Mouse (Mus musculus) R1 (cell line): ENCODE data around the gene Tubb4a.

ENCODE experiments used
- DNase-seq: peaks from one replicate; pipeline ENCODE4 v3.0.0-alpha.2; 2018; ENCODE audit warnings: low read depth, low spot score

Gene Tubb4a

DNA sequence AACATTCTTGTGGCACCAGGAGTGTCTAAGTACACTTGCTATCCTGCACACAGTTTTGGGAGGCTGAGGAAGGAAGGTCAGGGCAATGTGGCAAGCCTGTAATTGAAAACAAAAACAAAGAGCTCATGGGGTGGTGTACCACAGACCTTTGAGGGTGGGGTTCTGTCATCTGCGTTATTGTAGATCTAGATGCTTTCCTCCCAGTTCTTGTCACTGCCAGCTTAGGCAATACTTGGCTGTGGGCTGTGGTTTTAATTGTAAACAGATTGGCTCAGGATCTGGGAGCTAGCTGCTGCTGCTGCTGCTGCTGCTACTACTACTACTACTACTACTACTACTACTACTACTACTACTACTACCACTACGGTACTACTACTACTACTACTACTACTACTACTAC is 14.7 kb upstream of the Tubb4a start:
- no peak for DNase-seq

DNA sequence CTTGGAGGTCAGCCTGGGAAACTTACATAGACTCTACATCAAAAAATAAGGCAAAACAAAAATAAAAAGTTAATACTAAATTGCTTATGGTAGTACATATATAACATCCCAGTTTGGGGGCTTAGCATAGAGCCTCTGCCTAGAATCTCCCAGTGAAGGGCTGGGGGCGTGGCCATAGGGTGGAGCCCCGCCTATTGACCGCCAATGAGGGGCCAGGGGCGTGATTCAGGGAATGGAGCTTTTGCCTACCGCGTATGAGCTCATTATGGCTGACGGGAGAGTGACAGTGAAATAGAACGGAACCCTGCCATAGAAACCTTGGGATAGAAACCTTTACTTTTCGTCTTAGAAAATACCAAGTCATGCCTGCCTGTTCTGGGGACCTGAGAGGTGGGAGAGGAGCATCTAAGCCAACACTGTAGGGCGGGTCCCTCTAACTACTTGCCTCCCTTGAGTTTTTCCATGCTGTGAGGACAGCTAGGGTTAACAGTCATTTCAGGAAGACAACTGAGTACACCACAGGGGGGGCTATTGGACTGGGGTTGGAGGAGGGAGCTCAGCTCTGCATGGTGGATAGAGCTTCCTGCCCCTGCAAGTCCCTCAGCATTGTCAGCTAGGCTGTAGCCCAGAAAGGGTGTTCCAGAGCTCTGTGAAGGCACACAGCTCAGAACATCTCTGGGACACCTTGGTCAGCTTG is 12.2 kb upstream of the Tubb4a start:
- DNase-seq: peak; percentile 87

DNA sequence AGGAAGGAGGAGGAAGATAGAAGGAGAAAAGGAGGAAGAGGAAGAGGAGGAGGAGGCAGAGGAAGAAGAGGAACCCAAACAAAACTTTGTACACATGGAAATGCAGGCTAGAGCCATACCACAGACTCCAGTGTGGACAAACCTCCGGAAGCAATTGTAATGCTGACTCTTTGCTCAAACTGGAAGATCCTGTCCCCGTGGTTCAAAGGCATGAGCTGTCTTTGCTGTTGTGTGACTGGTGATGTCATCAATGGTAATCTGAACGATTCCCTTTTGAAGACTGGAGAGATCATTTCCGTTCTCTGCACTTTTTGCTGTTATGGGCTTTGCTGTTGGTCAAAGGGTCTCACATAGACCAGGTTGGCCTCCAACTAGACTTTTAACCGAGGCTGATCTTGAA is 10.7 kb upstream of the Tubb4a start:
- no peak for DNase-seq

DNA sequence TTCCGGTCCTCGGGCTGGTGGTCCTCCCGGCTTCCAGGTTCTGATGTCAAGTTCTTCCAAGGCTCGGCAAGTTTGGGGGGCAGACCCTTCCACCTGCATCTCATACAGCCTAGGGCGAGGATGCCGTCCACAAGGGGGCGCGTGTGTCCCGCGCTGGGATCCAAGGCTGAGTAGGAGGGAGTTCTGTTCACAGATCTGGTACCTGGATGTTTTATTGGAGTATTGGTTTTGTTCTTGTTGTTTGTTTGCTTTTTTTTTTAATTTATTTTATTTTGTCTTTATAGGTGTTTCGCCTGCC is 9.0 kb upstream of the Tubb4a start:
- peak; percentile 86 for DNase-seq

DNA sequence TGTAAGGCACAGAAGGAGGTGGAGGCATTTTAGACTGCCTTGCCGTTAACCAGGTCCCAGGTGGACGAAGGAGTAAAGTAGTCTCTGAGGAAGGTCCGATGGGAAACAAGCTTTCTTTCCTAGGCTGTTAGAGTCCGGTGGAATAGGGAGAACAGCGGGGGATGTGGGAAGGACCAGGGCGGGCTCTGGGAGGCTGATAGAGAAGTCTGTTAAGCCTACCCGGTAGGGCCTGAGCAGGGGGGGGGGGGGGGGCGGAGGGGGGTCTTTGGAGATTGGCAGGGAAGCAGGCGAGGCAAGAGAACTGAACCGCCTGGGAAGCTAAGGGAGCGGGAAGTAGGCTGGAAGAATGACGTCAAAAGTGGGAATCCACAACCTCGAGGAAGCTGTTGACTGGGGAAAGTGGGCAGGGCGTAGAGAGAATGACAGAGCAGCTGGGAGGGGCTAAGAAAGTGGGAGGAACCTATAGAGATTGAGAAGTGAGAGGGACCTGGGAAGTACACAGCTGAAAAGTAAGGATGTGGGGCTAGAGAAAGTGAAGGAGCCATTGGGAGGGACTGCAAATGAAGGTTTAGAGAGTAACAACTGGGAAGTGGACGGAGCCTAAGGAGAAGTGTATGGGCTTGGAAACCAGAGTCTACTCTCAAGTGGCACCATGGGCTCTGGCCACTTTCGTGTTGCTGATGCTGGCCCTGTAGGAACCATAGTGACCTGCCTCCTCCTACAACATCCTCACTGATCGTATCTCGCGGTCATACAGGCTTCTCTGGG is 8.5 kb upstream of the Tubb4a start:
- peak; percentile 94 for DNase-seq

DNA sequence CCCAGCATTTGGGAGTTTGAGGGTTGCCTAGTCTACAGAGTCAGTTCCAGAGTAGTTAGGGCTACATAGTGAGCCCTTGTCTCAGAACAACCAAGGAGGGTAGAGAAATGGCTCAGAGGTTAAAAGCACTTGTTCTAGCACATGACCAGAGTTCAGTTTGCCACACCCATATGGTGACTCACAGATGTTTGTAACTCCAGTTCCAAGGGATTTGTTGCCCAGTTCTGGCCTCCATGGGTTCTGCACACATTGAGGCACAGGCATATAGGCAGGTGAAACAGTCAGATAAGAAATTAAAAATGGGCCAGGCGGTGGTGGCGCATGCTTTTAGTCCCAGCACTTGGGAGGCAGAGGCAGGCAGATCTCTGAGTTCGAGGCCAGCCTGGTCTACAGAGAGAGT is 6.6 kb upstream of the Tubb4a start:
- no peak for DNase-seq

DNA sequence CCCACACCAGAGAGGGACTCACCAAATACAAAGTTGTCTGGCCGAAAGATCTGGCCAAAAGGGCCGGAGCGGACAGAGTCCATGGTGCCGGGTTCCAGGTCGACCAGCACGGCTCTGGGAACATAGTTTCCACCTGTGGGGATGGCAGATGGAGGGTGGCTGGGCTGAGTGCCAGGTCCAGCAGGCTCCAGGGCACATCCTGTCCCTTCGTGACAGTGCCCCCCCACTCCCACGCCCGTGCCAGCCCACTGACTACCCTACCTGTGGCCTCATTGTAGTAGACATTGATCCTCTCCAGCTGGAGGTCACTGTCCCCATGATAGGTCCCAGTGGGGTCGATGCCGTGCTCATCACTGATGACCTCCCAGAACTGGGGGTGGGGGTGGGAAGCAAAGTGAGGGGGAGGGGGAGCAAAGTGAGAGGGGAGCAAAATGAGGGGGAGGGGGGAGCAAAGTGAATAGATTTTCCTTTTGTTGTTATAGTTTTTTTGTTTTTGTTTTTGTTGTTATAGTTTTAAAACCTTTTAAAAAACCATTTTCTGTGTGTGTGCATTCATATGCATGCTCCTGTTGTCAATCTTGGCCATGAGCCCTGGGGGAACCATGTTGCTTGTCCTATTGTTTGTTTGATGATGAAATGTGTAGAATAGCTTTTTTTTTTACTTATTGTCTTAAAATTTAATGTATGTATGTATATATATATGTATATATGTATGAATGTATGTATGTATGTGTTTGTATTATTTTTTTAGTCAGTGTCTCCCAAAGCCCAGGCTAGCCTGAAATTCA is 1.4 kb downstream of the Tubb4a start:
- DNase-seq: no peak

DNA sequence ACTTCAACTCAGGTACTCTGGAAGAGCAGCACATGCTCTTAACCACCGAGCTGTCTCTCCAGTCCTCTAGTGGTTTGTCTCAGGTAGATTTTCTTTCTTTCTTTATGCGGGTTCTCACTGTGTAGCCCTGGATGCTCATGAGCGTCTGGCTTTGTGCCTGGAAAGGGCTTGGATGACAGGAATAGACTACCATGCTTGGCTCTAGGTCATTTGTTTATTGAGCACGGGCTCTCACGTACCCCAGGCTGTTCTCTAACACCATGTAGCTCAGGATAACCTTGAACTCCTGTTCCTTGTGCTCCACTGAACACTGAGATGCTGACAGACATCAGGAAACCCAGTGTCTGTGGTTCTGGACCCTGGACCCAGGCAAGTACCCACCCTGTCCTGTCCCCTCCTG is 5.1 kb downstream of the Tubb4a start:
- DNase-seq: no peak

DNA sequence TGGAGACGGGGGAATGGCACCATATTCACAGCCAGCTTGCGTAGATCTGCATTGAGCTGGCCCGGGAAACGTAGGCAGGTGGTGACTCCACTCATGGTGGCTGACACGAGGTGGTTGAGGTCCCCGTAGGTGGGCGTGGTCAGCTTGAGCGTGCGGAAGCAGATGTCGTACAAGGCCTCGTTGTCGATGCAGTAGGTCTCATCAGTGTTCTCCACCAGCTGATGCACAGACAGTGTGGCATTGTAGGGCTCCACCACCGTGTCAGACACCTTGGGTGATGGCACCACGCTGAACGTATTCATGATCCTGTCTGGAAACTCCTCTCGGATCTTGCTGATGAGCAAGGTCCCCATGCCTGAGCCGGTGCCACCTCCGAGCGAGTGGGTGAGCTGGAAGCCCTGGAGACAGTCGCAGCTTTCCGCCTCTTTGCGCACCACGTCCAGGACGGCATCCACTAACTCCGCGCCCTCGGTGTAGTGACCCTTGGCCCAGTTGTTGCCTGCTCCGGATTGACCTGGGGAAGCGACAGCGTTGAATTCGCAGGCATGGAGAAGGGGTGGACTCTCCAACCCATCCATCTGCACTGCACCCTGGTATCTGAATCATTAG is 6.2 kb downstream of the Tubb4a start:
- no peak for DNase-seq

DNA sequence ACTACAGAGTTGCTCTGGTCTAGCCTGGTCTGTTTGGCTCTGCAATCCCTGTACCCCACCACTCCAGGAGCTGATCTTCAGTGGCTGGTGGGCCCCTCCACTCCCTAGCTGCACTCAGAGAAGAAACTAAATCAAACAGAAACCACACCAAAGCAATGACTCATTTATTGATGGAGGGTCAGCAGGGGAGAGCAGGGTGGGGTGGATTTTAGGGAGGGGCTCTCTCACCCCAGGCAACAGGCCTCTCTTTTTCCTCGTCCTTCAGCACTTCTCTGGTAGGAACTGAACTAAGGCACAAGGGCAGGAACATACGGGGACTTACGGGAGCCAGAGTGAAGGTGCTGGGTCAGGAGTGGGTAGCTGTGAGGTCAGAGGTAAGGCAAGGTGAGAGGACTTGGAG is 7.7 kb downstream of the Tubb4a start:
- DNase-seq: no peak

DNA sequence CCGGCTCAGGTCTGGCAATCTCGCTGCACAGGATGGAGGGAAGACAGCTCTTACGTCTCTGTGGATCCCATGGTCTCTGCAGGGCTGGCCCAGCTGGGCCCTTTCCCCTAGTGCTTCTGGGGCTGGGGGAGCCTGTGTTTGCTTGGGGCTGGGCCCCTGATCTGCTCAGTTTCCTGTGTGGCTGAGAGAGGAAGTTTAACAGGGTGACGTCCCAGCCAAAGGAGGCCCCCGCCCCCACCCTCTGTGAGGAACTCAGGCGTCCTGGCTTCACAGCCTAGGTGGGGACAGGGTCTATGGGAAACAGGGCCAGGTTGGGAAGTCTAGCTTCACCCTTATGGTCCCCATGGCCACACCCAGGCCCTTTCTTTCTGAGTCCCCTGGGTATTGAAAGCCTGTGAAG is 9.2 kb downstream of the Tubb4a start, which contains the start of gene Dennd1c:
Gene Dennd1c, minus strand, starts transcription at position 179 of the 400 bp plus-strand sequence.
- no peak for DNase-seq

DNA sequence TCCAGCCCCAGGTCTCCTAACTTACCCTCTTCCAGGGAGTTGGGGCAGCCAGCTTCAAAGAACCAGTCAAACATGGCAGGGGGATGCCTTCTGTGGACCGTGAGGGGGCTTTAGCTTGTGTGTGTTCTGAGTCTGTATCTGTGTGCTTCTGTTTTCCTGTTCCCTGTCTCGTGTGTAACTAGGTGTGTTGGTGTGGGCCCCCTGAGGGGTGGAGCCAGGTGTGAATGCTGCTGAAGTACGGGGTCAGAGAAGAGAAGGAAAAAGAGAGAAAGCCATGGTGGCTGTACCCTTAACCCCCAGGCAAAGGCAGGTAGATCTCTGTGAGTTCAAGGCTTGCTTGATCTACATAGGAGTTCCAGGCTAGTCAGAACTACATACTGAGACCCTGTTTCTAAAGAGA is 10.7 kb downstream of the Tubb4a start:
- no peak for DNase-seq

DNA sequence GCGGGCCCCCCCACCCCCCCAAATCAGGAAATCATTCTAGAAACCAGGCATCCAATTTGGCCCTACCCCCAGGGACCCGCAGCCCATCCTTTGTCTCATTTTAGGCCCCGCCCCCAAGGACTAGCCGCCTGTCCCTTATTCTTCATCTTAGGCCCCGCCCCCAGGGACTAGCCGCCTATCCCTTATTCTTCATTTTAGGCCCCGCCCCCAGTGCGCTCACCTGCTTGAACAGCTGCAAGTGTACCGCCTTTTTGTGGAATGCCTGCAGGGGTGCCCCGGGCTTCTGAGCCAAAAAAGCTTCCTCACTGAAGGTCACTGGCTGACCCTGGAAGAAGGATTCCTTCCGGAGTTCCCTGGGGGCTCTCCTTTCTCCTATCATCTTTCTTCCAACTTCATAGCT is 16.9 kb downstream of the Tubb4a start:
- DNase-seq: peak; percentile 99

DNA sequence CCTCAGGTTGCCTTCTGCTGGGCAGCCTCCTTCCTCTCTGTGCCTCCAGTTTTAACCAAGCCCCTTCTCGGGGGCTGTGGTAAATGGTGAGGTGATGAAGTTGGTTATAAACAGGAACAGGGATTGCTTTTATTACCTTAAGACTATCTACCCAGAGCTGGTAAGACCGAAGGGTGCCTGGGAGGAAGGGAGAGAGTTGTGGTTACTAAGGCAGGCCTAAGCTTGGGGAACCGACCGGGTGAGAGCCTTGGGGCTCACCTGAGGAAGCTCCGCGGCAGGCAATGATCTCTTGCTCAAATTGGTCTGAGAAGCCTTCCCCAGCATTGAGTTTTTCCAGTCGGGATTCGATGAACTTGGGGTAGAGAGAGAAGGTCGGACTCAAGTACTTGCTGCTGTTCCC is 17.3 kb downstream of the Tubb4a start:
- no peak for DNase-seq

DNA sequence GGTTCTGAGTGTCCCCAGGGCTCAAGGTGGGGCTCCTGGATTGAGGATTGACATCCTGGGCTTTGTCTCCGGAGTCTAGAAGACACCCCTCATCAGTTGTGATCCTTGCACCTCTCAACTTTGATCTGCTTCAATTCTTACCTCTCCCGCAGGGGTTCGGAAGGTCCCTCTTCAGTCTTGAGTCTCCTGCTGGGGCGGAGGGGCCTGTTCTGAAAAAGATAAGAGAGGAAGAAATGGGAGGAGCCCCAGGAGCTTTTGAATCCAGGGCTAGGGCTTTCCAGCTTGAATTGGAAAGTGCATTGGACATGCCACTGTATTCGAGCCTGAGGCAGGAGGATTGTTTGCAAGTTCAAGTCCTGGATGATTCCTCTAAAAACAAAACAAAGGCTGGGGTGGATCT is 20.7 kb downstream of the Tubb4a start:
- DNase-seq: no peak

DNA sequence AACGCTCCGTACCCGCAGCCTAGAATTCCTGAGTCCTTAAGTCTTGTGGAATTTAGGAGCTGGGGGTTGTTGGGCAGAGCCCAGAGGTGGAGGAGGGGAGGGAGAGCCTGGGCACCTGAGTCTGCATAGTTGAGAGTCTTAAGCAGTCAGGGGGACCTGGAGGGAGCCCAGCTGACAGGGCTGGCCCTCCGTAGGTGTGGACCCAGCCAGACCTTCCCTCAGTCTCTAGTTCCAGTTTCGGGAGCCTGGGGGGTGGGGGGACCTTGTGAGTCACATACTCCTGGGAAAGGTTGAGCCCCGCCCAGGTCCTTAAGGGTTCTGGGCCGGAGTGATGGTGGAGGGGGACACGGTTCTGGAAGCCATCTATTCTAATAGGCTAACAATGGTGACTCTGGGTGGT is 24.6 kb downstream of the Tubb4a start:
- no peak for DNase-seq

DNA sequence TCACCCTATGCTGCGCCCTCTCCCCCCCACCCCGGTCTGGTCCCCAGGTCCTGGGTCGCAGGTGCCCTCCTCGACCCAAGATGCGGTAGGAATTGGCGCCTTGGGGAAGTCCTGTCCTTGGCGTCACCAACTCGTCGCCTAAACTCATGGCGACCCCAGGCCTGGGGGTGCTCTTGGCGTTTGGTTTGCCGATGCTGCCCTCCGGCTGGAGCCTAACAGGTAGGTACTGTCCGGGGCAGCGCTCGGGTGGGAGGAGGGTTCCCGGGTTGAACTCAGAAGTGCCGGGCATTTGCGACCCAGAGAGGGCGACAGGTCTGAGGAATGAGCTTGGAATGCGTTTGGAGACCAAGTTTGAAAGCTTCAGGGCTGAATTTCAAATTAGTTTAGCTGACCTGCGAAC is 25.0 kb downstream of the Tubb4a start:
- no peak for DNase-seq

DNA sequence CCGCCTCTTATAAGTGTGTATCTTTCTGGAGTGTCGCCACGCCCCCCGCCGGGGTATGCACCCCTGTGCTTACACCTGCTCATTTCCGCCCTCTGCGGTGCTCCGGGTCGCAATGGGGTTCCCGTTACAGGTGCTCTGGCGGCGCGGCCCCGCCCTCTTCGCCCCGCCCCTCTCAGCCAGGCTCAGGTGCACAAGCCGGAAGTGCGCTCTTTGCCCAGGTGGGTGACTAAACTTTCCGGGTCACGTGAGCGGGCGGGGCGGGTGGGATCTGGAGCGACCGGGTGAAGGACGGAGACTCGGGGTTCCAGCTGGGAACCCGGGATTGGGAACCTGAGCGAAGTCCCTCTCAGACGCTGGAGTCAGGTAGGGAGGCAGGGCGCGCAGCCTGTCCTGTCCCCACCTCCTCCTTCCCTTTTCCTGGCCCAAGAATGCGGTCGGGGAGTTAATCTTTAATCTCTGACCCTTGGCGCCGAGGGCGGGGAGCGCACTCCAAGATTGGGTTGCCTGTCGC is 25.5 kb downstream of the Tubb4a start:
- DNase-seq: peak; percentile 55

DNA sequence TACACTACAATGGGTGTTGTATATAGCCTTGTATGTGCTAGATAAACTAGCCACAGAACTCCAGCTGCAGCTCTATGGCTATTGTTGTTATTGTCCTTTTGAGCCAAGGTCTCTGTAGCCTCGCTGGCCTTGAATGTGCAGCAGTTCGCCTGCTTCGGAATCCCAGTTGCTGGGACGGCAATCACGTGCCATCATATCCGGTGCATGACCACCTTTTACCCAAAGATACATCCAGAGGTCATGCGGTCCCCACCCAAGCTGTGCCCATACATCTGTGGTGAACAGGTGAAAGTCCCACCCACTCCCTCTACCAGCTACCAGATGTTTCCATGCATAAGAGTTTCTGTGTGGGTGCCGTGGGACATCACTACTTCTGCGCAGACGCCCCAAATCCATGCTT is 26.5 kb downstream of the Tubb4a start:
- no peak for DNase-seq

DNA sequence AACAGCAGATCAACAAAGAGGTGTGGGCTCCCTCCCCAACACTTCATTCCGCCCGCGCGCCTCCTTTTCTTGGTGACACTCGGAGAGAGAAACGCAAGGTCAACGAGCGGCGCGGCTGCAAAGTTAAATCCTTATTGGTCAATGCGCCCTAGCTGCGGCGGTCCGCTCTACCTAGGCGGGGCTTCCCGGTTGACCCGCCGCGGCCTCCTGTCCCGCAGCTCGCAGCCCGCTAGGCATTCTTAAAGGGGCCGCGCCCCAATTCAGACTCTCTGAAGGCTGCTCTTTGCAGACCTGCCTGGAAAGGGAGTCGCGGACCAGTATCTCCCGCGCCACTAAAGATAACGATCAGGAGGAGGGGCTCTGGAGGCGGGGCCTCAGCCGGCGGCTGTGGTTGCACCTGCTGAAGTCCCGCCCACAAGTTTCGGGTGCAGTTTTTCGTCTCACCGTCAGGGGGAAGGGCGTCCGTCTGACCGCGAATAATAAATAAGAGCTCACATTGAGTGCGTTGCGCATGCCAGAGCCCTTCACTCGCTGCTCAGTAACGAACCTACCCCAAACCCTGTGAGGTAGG is 27.3 kb downstream of the Tubb4a start:
- peak; percentile 98 for DNase-seq

DNA sequence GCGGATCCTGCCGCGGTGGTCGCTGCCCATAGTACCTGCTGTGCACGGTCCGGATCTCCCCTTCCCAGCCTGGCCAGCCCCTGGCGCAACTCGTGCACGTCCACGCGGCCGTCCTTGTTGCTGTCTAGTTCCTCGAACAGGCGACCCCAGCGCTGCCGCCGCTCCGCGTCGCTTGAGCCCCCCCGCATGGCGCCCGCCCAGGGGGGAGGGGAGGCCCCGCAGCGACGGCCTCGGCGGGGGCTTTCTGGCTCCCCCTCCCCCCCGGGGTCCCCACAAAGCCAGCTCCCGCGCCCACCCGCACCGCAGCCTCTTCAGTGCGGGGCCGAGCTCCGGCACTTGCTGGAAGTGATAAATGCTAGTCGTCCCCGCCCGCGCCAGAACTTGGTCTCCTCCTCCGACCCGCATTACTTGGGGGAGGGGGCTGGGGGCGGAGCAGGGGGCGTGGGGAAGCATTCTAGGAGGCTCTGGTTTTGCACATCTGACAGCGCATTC is 28.1 kb downstream of the Tubb4a start, which contains the start of gene Slc25a23:
Gene Slc25a23, minus strand, starts transcription at position 378 of the 492 bp plus-strand sequence.
- peak; percentile 92 for DNase-seq
